Mouse (Mus musculus) embryonic fibroblast, embryonic 13.5 days (primary cell): ENCODE results near the gene Eif2d.

Experiments
- CTCF ChIP-seq: IDR thresholded peaks from 2 replicates; pipeline ENCODE4 v1.5.1; 2011; ENCODE audit warnings: mild to moderate bottlenecking, control low read depth, low read length, moderate library complexity, borderline replicate concordance; ENCODE audit not compliant: insufficient read depth
- POLR2A ChIP-seq: IDR thresholded peaks from 2 replicates; pipeline ENCODE4 v1.6.1; 2011; ENCODE audit warnings: low read depth, mild to moderate bottlenecking, control low read depth, low read length, moderate library complexity

GRCm38 (mm10) chr1:131195653-131196052, 42.7 kb downstream of the Eif2d start:
- TF ChIP-seq CTCF (no peak), POLR2A (no peak)
